Mouse (Mus musculus) C2C12 (cell line): ENCODE measurements around the gene Osbpl8. TPM values are rescaled to one million over a fixed set of nuclear protein-coding genes. Genes with fewer than 3 reads are reported as not detected.
"Not testable (repeated sequence)": the region's sequence is repeated elsewhere in the genome, so short reads cannot be mapped to it uniquely, and the experiment has no call there.

Experiments
- H3K27me3 ChIP-seq: one replicate; pipeline ENCODE4 v1.6.1; 2011; ENCODE audit not compliant: control insufficient read depth, insufficient read depth, insufficient read length
- H3K36me3 ChIP-seq: one replicate; pipeline ENCODE4 v1.6.1; 2011; ENCODE audit not compliant: control insufficient read depth, insufficient read depth
- H3K4me3 ChIP-seq: one replicate; pipeline ENCODE4 v1.5.1; 2011; ENCODE audit warnings: mild to moderate bottlenecking, control low read depth; ENCODE audit not compliant: poor library complexity, insufficient read depth, severe bottlenecking
- H3K79me2 ChIP-seq: one replicate; pipeline ENCODE4 v1.6.1; 2011; ENCODE audit not compliant: control insufficient read depth, insufficient read depth
- H3K79me3 ChIP-seq: one replicate; pipeline ENCODE4 v1.6.1; 2011; ENCODE audit warnings: low read depth, control low read depth
- H3ac ChIP-seq: one replicate; pipeline ENCODE3; 2011; ENCODE audit warnings: low read depth; ENCODE audit not compliant: control insufficient read depth, insufficient read length
- CEBPB ChIP-seq: IDR thresholded peaks from one replicate; pipeline ENCODE4 v1.6.1; 2011; ENCODE audit warnings: low read depth, mild to moderate bottlenecking, control low read depth, moderate library complexity
- CTCF ChIP-seq: IDR thresholded peaks from one replicate; pipeline ENCODE4 v1.5.1; 2011; ENCODE audit not compliant: control insufficient read depth, insufficient read depth, insufficient read length
- FOSL1 ChIP-seq: IDR thresholded peaks from one replicate; pipeline ENCODE4 v1.8.0; 2011; ENCODE audit warnings: mild to moderate bottlenecking, low read length; ENCODE audit not compliant: poor library complexity, insufficient read depth, severe bottlenecking
- MAX ChIP-seq: IDR thresholded peaks from one replicate; pipeline ENCODE4 v1.6.1; 2011; ENCODE audit warnings: mild to moderate bottlenecking, control low read depth
- MYOD1 ChIP-seq: IDR thresholded peaks from one replicate; pipeline ENCODE4 v1.6.1; 2011; ENCODE audit warnings: low read depth; ENCODE audit not compliant: control insufficient read depth, insufficient read length
- MYOG ChIP-seq: IDR thresholded peaks from one replicate; pipeline ENCODE4 v1.6.1; 2011; ENCODE audit not compliant: control insufficient read depth, insufficient read length; ENCODE audit errors: extremely low read depth
- USF1 ChIP-seq: IDR thresholded peaks from one replicate; pipeline ENCODE4 v1.6.1; 2011; ENCODE audit warnings: low read depth, mild to moderate bottlenecking, control low read depth, moderate library complexity
- polyA plus RNA-seq: library from polyadenylated mRNA; unstranded; fragments of >200 nt; fragmentation: generic; extraction: Trizol; gene quantifications from one replicate; pipeline ENCODE4 v1.2.1, GENCODE M21; 2012; ENCODE audit warnings: missing spikeins

Osbpl8 gene
- polyA plus RNA-seq, 1 experiment, result 2.8 TPM

DNA sequence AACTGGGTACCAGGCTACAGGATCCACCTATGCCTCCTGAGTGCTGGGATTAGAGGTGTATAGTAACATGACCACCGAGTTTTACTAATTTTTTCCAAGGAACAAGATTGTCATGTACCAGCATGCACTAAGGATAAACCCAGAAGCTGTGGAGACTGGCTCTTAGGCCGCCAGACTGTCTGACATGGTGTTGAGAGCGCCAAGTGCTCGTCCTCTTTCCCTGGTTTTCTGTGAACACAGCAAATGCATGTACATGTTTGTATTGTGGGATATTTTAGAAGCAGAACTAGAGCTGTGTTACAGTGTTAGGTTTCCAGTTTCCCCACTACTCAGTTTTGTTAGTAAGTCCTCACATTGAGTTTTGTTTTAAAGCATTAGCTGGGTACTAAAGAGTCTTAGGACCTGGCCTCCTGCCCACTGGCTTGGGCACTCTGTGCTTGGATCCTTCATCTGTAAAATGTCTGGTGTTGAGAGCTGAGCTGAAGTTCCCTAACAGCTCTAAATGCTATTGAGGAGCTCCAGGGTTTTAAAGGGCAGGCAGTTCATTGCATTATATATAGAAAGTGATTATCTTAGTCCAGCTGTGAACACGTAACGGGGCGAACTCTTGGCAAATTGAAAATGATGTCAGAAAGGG is 19.2 kb downstream of the Osbpl8 start:
- TF ChIP-seq MAX (no peak), FOSL1 (no peak), CTCF (no peak), MYOD1 (no peak), MYOG (no peak), CEBPB (no peak), USF1 (no peak)
- H3K36me3 ChIP-seq, result no peaks in the 10 kb centered on the region
- no peak overlapping the region for H3K4me3 ChIP-seq
- no peak overlapping the region for H3ac ChIP-seq
- peaks cover 9% of the 10 kb centered on the region for H3K79me3 ChIP-seq
- no peaks in the 10 kb centered on the region for H3K27me3 ChIP-seq
- H3K79me2 ChIP-seq, result peaks cover 63% of the 10 kb centered on the region

DNA sequence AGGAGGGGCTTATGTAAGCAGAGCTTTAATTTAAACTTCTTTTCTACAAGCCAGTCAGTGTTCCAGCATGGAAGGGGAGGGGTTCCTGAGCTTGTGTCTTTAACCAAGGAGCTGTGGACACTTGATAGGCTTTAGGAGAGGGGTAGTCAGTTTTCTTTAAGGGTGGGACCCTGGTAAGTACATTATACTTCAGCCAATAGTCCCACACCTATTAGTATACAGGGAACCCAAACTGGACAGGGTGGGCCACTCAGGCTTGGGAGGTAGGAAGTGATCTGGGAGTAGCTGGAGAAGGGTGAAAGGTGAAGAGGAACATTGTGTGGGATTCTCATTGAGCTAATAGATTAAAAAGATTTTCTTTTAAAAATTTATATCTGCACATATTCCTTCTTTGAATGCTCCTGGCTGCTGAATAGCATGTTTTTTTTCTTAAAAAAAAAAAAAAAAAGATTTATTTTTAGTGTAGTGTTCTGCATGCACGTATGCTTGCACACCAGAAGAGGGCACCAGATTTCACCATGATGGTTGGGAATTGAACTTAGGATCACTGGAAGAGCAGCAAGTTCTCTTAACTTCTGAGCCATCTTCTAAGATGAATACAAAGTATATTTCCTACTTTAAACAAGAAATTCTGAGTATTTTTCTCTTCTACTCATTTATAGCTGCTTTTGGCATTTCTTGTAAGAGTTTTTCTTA is 21.2 kb downstream of the Osbpl8 start:
- TF ChIP-seq MAX (no peak), FOSL1 (no peak), MYOG (no peak), USF1 (no peak), CEBPB (no peak), CTCF (no peak), MYOD1 (no peak)
- Histone ChIP-seq H3K79me3 (peaks cover 5% of the 10 kb centered on the region), H3K27me3 (no peaks in the 10 kb centered on the region), H3K79me2 (peaks cover 47% of the 10 kb centered on the region), H3K4me3 (no peak overlapping the region), H3ac (no peak overlapping the region), H3K36me3 (no peaks in the 10 kb centered on the region)

DNA sequence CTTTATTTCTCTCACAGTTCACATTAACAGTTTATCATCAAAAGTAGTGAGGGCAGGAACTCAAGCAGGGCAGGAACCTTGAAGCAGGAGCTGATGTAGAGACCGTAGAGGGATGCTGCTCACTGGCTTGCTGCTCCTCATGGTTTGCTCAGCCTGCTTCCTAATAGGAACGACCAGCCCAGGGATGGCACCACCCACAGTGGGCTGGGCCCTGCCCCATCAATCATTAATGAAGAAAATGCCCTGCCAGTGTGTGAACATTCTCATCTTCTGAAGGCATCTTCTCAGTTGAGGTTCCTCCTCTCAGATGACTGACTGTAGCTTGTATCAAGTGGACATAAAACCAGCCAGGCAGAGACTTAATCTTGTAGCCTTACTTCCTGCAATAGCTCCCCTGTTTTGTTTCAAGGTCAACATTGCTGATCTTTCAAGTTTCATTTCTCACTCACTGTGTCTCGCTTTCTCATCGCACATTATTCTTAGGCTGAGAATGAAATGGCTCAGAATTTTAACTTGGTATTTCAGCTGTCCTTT is 24.5 kb downstream of the Osbpl8 start:
- no peak for TF ChIP-seq MAX
- no peak for TF ChIP-seq CTCF
- no peak for TF ChIP-seq USF1
- TF ChIP-seq MYOG, result no peak
- no peak for TF ChIP-seq FOSL1
- no peak for TF ChIP-seq CEBPB
- no peak for TF ChIP-seq MYOD1
- H3K79me2 ChIP-seq, result peaks cover 40% of the 10 kb centered on the region
- no peak overlapping the region for H3K4me3 ChIP-seq
- H3K79me3 ChIP-seq, result peaks cover 12% of the 10 kb centered on the region
- H3K36me3 ChIP-seq, result no peaks in the 10 kb centered on the region
- no peaks in the 10 kb centered on the region for H3K27me3 ChIP-seq
- H3ac ChIP-seq, result no peak overlapping the region

DNA sequence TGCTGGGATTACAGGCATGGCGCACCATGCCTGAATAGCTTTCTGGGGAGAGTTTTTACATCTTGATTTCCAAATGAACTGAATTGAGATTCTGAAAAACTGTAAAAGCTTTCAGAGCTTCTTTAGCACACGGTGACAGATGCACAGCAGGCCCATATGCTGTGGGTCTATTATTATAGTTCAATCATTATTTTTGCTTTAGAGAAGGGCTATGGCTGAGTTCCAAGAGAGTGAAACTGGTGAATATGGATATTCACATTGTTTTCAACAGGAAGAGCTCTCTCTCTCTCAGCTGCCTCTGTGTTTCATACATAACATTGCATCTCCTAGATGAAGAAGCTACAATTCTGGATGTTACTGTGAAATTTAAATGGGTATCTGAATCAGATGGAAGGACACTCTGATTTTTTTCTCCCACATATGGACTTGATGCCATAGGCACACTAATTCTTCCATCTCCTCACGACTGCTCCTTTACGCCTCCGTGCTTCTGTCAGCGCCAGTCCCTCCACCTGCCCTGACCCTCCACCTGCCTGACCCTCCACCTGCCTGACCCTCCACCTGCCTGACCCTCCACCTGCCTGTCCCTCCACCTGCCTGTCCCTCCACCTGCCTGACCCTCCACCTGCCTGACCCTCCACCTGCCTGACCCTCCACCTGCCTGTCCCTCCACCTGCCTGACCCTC is 25.7 kb downstream of the Osbpl8 start:
- no peak overlapping the region for H3K4me3 ChIP-seq
- no peaks in the 10 kb centered on the region for H3K27me3 ChIP-seq
- TF ChIP-seq MYOD1, result no peak
- no peak for TF ChIP-seq USF1
- TF ChIP-seq FOSL1, result no peak
- TF ChIP-seq MAX, result no peak
- TF ChIP-seq CEBPB, result no peak
- TF ChIP-seq MYOG, result no peak
- no peak for TF ChIP-seq CTCF
- H3K79me3 ChIP-seq, result peaks cover 12% of the 10 kb centered on the region
- peaks cover 37% of the 10 kb centered on the region for H3K79me2 ChIP-seq
- no peaks in the 10 kb centered on the region for H3K36me3 ChIP-seq
- no peak overlapping the region for H3ac ChIP-seq

DNA sequence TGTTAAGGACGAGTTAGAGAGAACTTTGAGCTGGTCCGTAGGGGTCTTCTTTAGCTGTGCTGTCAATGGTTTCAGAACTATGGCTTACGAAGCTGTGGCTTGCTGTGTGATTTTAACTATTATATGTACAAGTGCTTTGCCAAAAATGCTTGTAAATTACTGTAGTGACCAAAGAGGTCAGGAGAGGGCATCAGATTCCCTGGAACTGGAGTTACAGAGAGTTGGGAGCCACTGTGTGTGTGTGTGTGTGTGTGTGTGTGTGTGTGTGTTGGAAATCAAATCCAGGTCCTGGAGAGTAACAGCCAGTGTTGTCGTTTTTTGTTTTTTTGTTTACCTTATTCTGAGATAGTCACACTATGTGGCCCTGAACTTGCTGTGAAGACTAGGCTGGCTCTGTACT is 29.0 kb downstream of the Osbpl8 start:
- H3K79me2 ChIP-seq, result peaks cover 33% of the 10 kb centered on the region
- no peak overlapping the region for H3ac ChIP-seq
- no peaks in the 10 kb centered on the region for H3K36me3 ChIP-seq
- H3K79me3 ChIP-seq, result peaks cover 12% of the 10 kb centered on the region
- no peak overlapping the region for H3K4me3 ChIP-seq
- H3K27me3 ChIP-seq, result no peaks in the 10 kb centered on the region
- TF ChIP-seq CTCF, result no peak
- no peak for TF ChIP-seq MAX
- no peak for TF ChIP-seq CEBPB

DNA sequence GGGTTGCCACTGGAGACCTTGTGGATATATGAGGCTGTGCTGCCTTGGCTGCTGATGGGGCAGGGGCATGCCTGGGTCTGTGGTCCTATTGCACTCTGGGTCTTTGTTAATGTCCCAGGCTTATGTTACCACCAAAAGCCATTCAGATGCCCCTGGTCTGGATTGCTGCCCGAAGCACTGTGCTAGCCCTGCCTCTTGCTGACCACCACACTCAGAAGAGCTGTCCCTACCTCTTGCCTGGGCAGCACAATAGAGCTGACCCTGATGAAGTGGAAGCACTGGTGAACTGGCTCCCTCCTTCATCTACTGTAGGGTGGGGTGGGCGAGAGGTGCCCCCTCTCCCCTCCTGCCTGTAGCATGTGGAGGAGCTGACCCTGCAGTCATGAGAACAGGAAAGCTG is 31.6 kb downstream of the Osbpl8 start:
- H3ac ChIP-seq, result no peak overlapping the region
- no peak overlapping the region for H3K4me3 ChIP-seq
- H3K79me3 ChIP-seq, result peaks cover 14% of the 10 kb centered on the region
- TF ChIP-seq CTCF (no peak), FOSL1 (no peak), MAX (no peak), MYOD1 (no peak), USF1 (no peak), MYOG (no peak), CEBPB (no peak)
- no peaks in the 10 kb centered on the region for H3K27me3 ChIP-seq
- H3K79me2 ChIP-seq, result peaks cover 33% of the 10 kb centered on the region
- H3K36me3 ChIP-seq, result no peaks in the 10 kb centered on the region

DNA sequence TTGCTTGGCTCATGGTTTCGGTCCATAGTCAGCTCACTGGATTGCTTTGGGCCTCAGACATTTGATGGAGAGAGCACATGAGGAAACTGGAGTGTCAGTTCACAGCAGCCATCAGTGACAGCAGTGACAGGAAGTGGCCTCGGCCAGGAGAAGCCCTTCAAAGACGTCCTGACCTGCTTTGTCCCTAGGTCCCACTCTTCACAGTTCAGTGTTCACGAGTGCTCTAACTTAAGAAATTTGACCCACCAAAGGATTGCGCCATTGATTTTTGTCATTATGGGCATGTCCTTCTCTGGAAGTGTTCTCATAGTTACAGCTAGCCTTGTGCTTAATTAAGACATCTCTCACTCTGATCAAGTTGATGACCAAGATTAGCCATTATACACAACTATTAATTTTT is 34.2 kb downstream of the Osbpl8 start:
- not testable (repeated sequence) for H3K36me3 ChIP-seq, H3K79me3 ChIP-seq, H3K27me3 ChIP-seq, H3K4me3 ChIP-seq, H3ac ChIP-seq
- peaks cover 23% of the 10 kb centered on the region for H3K79me2 ChIP-seq
